Mouse (Mus musculus) A20 (cell line): ENCODE results near the gene E130114P18Rik.

Experiments used
- DNase-seq: peaks from one replicate; pipeline ENCODE4 v3.0.0-alpha.2; 2011; ENCODE audit warnings: low read depth, low spot score

The E130114P18Rik gene

GRCm38 (mm10) chr4:97751483-97752251, 26.2 kb downstream of the E130114P18Rik start:
- peak; percentile 50 for DNase-seq

GRCm38 (mm10) chr4:97751030-97751482, 26.8 kb downstream of the E130114P18Rik start:
- DNase-seq: peak; percentile 88

- no peak for DNase-seq
These were observed 27.5 kb downstream of the E130114P18Rik start for GRCm38 (mm10) chr4:97750401-97750800.

GRCm38 (mm10) chr4:97746106-97746900, 31.6 kb downstream of the E130114P18Rik start:
- no peak for DNase-seq

- peak; percentile 44 for DNase-seq
These were observed 32.4 kb downstream of the E130114P18Rik start for GRCm38 (mm10) chr4:97745296-97746105.

- no peak for DNase-seq
These were observed 33.9 kb downstream of the E130114P18Rik start for GRCm38 (mm10) chr4:97743932-97744331.

- no peak for DNase-seq
These were observed 44.5 kb downstream of the E130114P18Rik start for GRCm38 (mm10) chr4:97733392-97733791.

- DNase-seq: no peak
These were observed 47.5 kb downstream of the E130114P18Rik start for GRCm38 (mm10) chr4:97730416-97730815.

GRCm38 (mm10) chr4:97729999-97730398, 47.9 kb downstream of the E130114P18Rik start:
- DNase-seq: no peak

GRCm38 (mm10) chr4:97728520-97728919, 49.4 kb downstream of the E130114P18Rik start:
- DNase-seq: no peak

GRCm38 (mm10) chr4:97723374-97723773, 54.5 kb downstream of the E130114P18Rik start:
- no peak for DNase-seq

- DNase-seq: no peak
These were observed 55.2 kb downstream of the E130114P18Rik start for GRCm38 (mm10) chr4:97722666-97723065.

GRCm38 (mm10) chr4:97714616-97715015, 63.3 kb downstream of the E130114P18Rik start:
- no peak for DNase-seq

- DNase-seq: no peak
These were observed 63.7 kb downstream of the E130114P18Rik start for GRCm38 (mm10) chr4:97714101-97714615.

GRCm38 (mm10) chr4:97712547-97712946, 65.3 kb downstream of the E130114P18Rik start:
- DNase-seq: no peak

GRCm38 (mm10) chr4:97710048-97710765, 67.7 kb downstream of the E130114P18Rik start:
- DNase-seq: no peak

GRCm38 (mm10) chr4:97707373-97708152, 70.3 kb downstream of the E130114P18Rik start:
- no peak for DNase-seq

- DNase-seq: no peak
These were observed 80.9 kb downstream of the E130114P18Rik start for GRCm38 (mm10) chr4:97696684-97697615.
